Mouse (Mus musculus) forebrain, embryonic 14.5 days (tissue): ENCODE results near the gene Anks3. TPM values are rescaled to one million over a fixed set of nuclear protein-coding genes. Genes with fewer than 3 reads are reported as not detected.

ENCODE experiments used
- ATAC-seq: fragments of 200-750 bp; cut with Nextera tagmentation; 2 replicates; pipeline ENCODE4 v1.8.0; 2017; ENCODE audit warnings: mild to moderate bottlenecking, moderate library complexity
- DNase-seq: peaks from one replicate; pipeline ENCODE4 v3.0.0-alpha.2; 2015; ENCODE audit warnings: low spot score
- H3K27ac ChIP-seq: fragments of 300-500 bp; sonication (generic); 2 replicates; pipeline ENCODE4 v1.5.1; 2014; ENCODE audit warnings: low read depth, mild to moderate bottlenecking, control low read depth, low read length, moderate library complexity
- H3K27me3 ChIP-seq: fragments of 300-500 bp; sonication (generic); replicated peaks from 2 replicates; pipeline ENCODE4 v1.6.1; 2014; ENCODE audit warnings: low read length, control low read depth, mixed read lengths; ENCODE audit not compliant: control insufficient read depth, insufficient read depth
- H3K36me3 ChIP-seq: fragments of 300-500 bp; sonication (generic); 2 replicates; pipeline ENCODE4 v1.6.1; 2014; ENCODE audit warnings: low read length, control low read depth; ENCODE audit not compliant: control insufficient read depth, insufficient read depth
- H3K4me1 ChIP-seq: fragments of 300-500 bp; sonication (generic); 2 replicates; pipeline ENCODE4 v1.6.1; 2014; ENCODE audit warnings: antibody characterized with exemption, low read length, control low read depth; ENCODE audit not compliant: control insufficient read depth, insufficient read depth
- H3K4me2 ChIP-seq: fragments of 300-500 bp; sonication (generic); 2 replicates; pipeline ENCODE4 v1.6.1; 2014; ENCODE audit warnings: mild to moderate bottlenecking, control low read depth, low read length
- H3K4me3 ChIP-seq: fragments of 300-500 bp; sonication (generic); 2 replicates; pipeline ENCODE4 v1.5.1; 2014; ENCODE audit warnings: low read depth, low read length, control low read depth
- H3K9ac ChIP-seq: fragments of 300-500 bp; sonication (generic); 2 replicates; pipeline ENCODE4 v1.6.1; 2014; ENCODE audit warnings: mild to moderate bottlenecking, low read length, control low read depth, moderate library complexity
- H3K9me3 ChIP-seq: fragments of 300-500 bp; sonication (generic); replicated peaks from 2 replicates; pipeline ENCODE4 v1.6.1; 2016; ENCODE audit warnings: low read length, control low read depth, mixed read lengths; ENCODE audit not compliant: control insufficient read depth
- WGBS: fragments of 180-500 bp; shearing (Covaris S2); extraction: QIAGEN DNeasy Blood & Tissue Kit; methylation state at CpG from one replicate; pipeline ENCODE4 v1.1.7; 2014; 5-methylcytosine and 5-hydroxymethylcytosine counted together
- polyA plus RNA-seq: library from polyadenylated mRNA; unstranded; fragments of >200 nt; fragmentation: Nextera tagmentation; extraction: Ambion mirVana; gene quantifications from 2 replicates; pipeline ENCODE4 v1.2.1, GENCODE M21; 2014

Gene Anks3
- 49.3 and 57.9 TPM in 2 replicates for polyA plus RNA-seq

DNA sequence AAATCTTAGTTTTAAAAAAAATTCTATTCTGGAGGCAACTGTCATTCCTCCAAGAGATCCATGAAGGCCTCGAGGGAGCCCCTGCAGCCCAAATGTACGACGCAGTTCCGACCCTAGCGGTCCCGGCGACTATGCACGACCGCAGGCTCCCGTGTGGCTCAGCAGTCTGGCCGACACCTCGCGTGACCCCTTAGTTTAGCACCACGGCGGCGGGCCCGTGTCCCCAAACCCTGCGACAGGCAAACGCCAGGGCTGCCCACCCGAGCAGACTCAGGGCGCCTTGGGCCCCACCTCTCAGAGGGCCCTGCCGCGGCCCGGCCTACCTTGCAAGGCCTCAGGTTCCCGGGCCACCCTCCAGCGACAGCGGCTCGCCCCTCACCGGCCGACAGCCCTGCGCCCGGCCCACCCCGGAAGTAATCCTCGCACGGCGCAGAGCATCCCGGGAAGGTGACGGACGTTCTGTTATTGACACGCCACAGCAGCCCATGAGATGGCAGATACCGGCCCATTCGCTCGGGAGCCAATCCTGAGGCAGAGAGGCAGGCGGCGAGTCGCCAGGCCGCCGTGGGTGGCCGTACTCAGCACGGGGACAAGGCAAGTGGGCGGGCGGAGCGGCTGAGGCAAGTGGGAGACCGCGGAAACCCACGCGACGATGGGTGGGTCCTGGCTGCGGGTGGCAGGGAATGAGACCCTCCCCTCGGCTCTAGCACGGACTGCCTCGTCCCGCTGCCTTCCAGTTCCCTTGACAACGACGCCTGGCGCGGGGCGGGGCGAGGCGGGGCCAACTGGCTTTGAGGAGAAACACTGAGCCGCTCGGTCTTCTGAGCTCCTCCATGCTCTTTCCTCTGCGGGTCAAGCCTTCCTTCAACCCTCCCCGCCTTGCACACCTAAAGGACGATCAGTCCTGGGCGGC is at the start of gene Anks3:
Gene Anks3 (minus strand): TSS at position 409 of the 913 bp plus-strand sequence.
- peak within 1 kb of the TSS; percentile 84 for H3K9ac ChIP-seq
- H3K4me2 ChIP-seq = peak within 1 kb of the TSS; percentile 60
- H3K9me3 ChIP-seq = no peaks in the 10 kb centered on the region
- ATAC-seq = peak; percentile 99
- under 1% methylated on average over 67 of the region's 76 CpGs for WGBS
- H3K27ac ChIP-seq = peak within 1 kb of the TSS; percentile 59
- H3K4me1 ChIP-seq = peaks cover 8% of the 10 kb centered on the region; the same call in 1 of the 2 replicates
- no peaks in the 10 kb centered on the region for H3K36me3 ChIP-seq
- peak within 1 kb of the TSS; percentile 89 for H3K4me3 ChIP-seq
- peak; percentile 97 for DNase-seq
- no peaks in the 10 kb centered on the region for H3K27me3 ChIP-seq

DNA sequence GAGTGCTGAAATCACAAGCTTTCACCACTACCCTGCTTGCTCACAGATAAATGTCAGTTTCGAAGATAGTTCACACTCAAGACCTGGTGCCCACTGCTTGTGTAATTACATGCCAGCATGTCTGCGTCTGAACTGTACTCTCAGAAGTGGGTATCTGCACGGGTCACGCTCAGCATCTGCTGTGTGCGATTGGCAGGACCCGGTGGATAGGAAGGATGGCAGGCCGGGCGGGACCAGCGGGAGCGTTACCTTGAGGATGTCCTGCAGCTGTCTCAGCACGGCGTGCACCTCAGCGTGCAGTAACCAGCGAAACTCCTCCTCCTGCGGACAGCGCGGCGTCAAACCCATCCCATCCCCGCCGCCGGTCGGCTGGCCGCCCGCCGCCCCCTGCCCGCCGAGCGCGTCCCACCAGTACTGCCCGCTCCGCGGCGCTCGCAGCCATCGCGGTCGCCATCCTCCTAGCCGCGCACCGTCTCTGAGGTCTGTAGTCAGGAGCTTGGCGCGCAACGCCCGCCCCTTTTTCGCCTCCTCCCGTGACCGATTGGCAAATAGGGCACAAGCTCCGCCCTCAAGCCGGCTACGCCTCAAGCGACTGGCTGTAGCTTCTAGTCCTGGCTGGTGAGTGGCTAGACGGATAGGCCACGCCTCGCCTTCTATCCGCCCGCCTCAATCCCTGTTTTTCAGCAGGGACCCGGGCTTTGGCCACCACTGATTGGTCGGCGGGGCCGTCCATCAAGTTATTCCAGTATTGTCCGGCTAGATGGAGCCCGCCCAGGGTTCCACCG is 49.2 kb upstream of the Anks3 start, which contains the start of gene Rogdi:
Gene Rogdi (minus strand): TSS at position 500 of the 785 bp plus-strand sequence.
- no peaks in the 10 kb centered on the region for H3K27me3 ChIP-seq
- WGBS = 3% methylated on average over 60 of the region's 63 CpGs
- H3K9me3 ChIP-seq = no peaks in the 10 kb centered on the region
- peak within 1 kb of the TSS; percentile 76 for H3K4me2 ChIP-seq
- peak within 1 kb of the TSS; percentile 56 for H3K27ac ChIP-seq
- DNase-seq (peak; percentile 100), ATAC-seq (peak; percentile 99)
- H3K4me1 ChIP-seq = peaks cover 6% of the 10 kb centered on the region
- peaks cover 46% of the 10 kb centered on the region for H3K36me3 ChIP-seq
- peak within 1 kb of the TSS; percentile 69 for H3K9ac ChIP-seq
- peak within 1 kb of the TSS; percentile 57 for H3K4me3 ChIP-seq

DNA sequence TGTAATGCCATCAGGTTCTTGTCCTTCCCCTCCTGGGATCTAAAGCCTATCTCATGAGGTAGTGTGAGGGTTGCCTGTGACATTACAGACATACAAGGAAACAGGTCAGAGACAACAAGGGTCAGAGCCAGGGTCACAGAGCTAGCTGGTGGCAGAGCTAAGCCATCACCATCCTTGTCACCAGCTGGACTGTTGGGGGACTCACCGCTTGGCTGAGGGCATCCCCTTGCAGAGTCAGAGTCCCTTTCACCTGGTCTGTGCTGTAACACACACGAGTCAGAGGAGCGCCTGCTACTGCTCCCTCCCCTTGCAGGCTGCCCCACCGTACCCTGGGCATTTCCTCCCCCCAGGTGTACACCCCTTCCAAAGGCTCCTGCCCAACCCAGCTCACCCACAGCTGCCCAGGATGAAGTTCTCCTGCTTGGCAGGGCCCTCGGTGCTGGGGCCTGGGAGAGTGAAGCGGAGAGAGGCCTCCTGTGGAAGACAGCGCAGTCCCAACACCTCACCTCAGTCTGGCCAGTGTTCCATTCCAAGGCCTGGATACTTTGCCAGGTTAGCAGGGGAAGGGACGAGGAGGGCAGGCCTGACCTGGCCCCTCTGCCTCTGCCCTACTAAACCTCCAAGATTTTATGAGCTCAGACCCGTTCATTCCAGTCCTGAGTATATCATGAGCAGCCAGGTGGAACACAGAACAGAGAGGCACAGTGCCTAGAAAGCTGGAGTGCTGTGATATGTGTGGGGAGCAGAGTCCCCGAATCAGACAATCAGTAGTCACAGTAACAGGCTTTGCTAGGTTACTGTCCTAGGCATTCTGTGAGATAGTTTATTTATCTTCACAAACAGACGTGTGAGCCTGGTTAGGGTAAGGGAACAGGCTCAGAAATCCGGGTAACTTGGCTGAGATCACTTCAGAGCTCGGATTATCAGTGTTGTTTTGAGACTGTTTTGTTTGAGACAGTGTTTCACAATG is 48.3 kb upstream of the Anks3 start:
- Histone ChIP-seq H3K27ac (no peak overlapping the region), H3K4me1 (peaks cover 6% of the 10 kb centered on the region), H3K9ac (peak overlapping the region; percentile 69), H3K4me2 (peak overlapping the region; percentile 76), H3K4me3 (peak overlapping the region; percentile 57), H3K36me3 (peaks cover 36% of the 10 kb centered on the region), H3K9me3 (no peaks in the 10 kb centered on the region), H3K27me3 (no peaks in the 10 kb centered on the region)
- ATAC-seq = no peak
- WGBS = 54% methylated on average over 13 of the region's 13 CpGs
- peak; percentile 1 for DNase-seq

DNA sequence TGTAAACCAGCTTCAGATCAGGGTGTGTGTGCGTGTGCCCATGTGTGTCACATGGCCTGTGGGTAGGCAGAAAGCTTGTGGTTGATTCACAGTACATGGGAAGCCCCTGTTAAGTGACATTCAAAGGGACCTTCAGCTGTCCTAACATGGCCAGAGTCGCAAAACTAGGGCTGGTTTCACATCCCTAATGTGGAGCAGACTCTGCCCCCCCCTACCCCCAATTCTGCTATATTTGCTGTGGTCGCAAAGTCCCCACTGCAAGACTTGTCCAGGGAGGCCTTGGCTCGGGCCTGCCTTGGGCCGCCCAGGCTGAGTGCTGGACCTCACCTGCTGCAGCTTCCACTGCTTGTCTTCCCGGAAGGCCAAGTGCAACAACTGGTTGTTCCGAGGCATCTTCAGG is 47.3 kb upstream of the Anks3 start:
- no peak overlapping the region for H3K4me3 ChIP-seq
- ATAC-seq (no peak), DNase-seq (no peak)
- H3K4me1 ChIP-seq = peaks cover 6% of the 10 kb centered on the region
- H3K27me3 ChIP-seq = no peaks in the 10 kb centered on the region
- H3K36me3 ChIP-seq = peaks cover 26% of the 10 kb centered on the region
- no peaks in the 10 kb centered on the region for H3K9me3 ChIP-seq
- no peak overlapping the region for H3K27ac ChIP-seq
- no peak overlapping the region for H3K4me2 ChIP-seq
- H3K9ac ChIP-seq = no peak overlapping the region
- WGBS = 89% methylated on average over 7 of the region's 7 CpGs

DNA sequence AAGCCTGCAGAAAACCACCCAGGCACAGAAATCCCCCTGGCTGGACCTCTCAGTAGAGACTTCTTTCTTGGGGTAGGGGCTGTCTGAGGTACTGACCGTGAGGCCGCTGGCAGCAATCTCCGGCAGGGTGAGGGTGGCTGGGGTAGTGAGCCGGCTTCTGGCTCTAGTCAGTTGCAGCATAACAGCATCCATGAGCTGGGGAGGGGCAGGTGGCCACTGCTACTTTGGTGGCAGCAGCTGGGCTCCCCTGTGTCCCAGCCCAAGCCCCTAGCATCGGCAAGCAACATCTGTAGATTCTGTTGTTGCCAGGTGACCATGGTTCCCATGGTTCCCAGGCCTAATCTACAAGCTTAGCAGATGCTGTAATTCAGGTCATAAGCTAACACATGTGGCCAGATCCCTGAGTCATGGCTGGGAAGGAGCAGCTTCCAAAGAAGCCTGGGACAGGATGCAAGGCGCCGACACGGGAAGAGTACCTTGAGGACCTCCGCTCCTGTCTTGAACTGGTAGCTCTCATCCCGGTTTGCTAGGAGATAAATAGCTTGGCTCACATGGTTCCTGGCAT is 46.4 kb upstream of the Anks3 start:
- Histone ChIP-seq H3K4me2 (no peak overlapping the region), H3K27me3 (no peaks in the 10 kb centered on the region), H3K9ac (no peak overlapping the region), H3K4me1 (peaks cover 6% of the 10 kb centered on the region), H3K27ac (no peak overlapping the region), H3K36me3 (peaks cover 18% of the 10 kb centered on the region), H3K4me3 (no peak overlapping the region), H3K9me3 (no peaks in the 10 kb centered on the region)
- DNase-seq (no peak), ATAC-seq (no peak)
- WGBS = 89% methylated on average over 10 of the region's 10 CpGs

DNA sequence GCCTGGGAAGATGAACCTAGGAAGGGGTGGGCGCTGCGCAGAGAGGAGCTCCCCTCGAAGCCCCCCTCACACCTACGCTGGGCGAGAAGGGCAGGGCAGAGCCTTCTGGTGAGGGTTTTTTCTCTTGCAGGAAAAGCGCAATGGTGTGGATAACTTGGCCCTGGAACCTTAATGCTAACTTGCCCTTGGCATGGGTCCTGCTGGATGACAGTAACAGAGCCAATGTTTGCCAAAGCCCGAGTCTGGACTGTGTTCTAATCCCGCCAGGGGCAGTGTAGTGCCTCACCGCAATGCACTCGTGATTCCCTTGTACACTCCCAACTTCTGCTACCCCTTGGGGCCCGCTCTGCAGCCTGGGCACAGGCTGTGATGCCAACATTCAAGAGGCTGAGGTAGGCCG is 44.1 kb upstream of the Anks3 start:
- Histone ChIP-seq H3K27ac (no peak overlapping the region), H3K4me3 (no peak overlapping the region), H3K9me3 (no peaks in the 10 kb centered on the region), H3K36me3 (peaks cover 7% of the 10 kb centered on the region; the same call in 1 of the 2 replicates), H3K9ac (no peak overlapping the region), H3K4me1 (peaks cover 6% of the 10 kb centered on the region), H3K4me2 (no peak overlapping the region), H3K27me3 (no peaks in the 10 kb centered on the region)
- ATAC-seq (no peak), DNase-seq (no peak)
- whole genome bisulfite sequencing = 85% methylated on average over 12 of the region's 12 CpGs

DNA sequence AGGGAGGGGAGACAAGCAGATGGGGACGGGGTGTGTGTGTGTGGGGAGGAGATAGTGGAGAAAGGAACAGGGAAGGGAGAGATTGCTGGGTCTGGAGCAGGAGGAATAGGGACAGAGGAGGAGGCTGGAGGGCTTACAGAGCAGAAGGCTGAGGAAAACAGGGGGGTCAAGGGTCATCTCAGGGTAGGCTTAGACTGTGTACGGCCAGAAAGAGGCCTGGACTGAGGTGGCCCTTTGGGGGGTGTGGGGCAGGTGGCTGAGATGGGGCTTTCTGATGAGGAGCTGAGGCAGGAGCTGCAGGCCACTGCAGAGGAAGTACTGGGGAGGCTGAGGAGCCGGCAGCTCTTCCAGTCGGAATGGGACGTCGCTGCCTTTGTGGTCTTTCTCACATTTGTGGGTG is 43.5 kb upstream of the Anks3 start:
- 63% methylated on average over 6 of the region's 6 CpGs for WGBS

DNA sequence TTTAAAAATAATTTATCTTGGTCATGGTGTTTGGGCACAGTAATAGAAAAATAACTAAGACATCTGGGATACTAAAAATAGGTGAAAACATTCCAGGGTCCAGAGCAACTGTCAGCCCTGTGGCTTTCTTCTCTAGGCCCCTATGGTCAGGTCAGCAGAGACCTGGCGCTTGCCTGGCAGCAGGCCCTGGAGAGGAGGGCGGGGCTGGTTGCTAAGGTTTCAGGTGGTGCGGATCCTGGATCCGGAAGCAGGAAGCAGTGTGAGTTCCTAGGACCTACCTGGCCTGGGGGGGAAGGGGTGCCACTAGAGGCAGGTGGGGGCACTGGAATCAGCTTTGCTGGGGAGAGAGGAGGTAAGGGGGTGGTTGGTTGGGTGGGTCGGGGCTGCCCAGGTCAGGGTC is 43.1 kb upstream of the Anks3 start, which contains the start of gene Smim22:
Gene Smim22 (plus strand): TSS at position 222 of the 400 bp plus-strand sequence.
- DNase-seq = no peak
- no peak for ATAC-seq
- Histone ChIP-seq H3K9me3 (no peaks in the 10 kb centered on the region), H3K4me3 (no peak within 1 kb of the TSS), H3K4me2 (no peak within 1 kb of the TSS), H3K27ac (no peak within 1 kb of the TSS), H3K9ac (no peak within 1 kb of the TSS), H3K36me3 (peaks cover 7% of the 10 kb centered on the region; the same call in 1 of the 2 replicates), H3K27me3 (no peaks in the 10 kb centered on the region), H3K4me1 (no peaks in the 10 kb centered on the region)
- 62% methylated on average over 5 of the region's 5 CpGs for WGBS

More for the DNA sequence above, 43.5 kb upstream of the Anks3 start:
- Histone ChIP-seq H3K27ac (no peak overlapping the region), H3K4me3 (no peak overlapping the region), H3K9ac (no peak overlapping the region), H3K4me2 (no peak overlapping the region), H3K9me3 (no peaks in the 10 kb centered on the region), H3K27me3 (no peaks in the 10 kb centered on the region), H3K36me3 (peaks cover 7% of the 10 kb centered on the region; the same call in 1 of the 2 replicates), H3K4me1 (peaks cover 4% of the 10 kb centered on the region)
- DNase-seq (no peak), ATAC-seq (no peak)
